Mouse (Mus musculus): ENCODE measurements at regions not wholly inside any gene's neighbourhood (a gene's known extent, or its start where the extent isn't known, plus 50 kb on each side); places are given as distances from the start of the nearest gene placed in this dataset.

DNA sequence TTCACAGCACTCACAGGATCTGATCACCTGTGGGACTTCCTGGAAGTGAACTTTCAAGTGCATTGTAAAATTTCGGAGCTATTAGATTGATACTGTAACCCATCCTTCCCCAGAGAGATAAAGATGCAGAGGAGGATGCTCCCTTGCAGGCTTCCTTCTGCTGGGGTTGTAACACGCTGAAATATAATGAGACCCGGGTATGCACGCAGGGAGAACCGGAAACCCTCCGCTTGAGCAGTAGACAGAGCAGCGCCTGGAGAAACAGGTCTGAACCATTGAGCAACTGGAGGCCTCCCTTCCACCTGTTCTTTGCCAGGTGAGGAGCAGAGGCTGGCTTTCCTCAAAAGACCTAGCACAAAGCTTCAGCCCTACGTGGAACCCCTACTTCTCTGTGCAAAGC, 135.3 kb downstream of the Diras2 start:
- no peak for DNase-seq

DNA sequence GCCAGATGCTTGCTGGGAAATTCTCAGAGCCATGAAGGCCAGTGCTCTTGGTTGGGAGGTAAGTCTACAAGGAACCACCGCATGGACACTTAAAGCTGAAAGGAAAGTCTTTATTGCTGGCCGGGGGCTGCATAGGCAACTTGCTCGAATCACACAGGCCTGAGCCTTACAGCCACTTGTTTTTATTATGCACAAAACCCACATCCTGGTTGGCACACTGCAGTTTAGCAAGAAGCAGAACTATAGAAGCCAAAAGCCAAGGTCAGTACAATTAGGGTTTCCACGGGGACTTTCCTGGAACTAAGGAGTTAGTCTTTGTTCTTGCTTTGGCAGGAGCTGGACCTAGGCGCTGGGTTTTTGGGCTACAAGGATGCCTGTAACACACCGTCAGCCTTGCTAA, 132.7 kb downstream of the Diras2 start:
- DNase-seq, result no peak

DNA sequence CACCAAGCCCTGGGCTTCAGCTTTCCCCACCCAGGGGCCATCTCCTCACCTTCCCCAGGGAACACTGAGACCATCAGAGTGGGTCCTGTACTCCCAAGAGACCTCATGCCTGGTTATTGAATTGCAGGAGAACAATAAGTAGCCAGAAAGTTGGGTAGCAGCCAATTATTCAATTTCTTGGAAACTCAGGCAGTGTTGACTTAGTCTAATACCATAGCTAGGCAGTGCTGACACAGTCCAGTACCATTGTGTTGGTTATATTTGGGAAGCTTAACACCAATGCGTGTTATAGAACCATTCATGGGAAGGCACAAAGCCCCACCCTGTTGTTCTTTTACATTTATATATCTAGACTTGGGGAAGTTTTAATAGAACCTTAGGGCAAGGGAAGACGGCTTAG, 131.9 kb downstream of the Diras2 start:
- DNase-seq, result no peak

DNA sequence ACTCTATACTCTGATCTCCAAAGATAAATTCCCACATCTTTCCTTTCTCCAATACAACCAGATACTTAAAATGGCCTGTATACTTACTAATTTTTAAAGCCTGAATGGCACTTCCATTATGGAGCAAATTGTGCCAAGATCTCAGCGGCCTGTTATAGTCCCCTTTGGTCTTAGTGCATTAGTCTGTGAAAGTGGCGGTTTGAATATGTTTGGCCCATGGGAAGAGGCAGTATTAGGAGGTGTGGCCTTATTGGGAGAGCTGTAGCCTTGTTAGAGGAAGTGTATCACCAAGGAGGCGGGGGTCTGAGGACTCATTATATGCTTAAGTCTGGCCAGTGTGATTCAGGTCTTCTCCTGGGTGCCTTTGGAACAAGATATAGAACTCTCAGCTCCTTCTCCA, 127.3 kb downstream of the Diras2 start:
- no peak for DNase-seq

DNA sequence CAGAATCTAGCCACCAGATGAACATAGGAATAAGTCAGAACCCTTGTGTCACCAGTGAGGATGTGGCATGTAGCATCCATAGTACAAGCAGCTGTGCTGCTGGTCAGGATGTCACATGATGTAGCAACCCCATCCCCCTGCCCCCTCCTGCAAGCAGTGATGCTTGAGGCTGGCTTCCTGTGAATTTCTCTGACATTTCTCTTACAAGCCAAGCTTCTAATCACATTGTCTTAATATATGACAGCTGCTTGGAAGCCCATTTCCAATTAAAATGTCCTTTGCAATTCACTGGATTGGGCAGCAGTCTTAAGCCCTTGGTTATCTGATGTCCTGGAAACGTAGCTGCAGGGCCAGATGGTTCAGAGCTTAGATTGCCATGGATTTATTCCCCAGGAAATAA, 114.8 kb downstream of the Diras2 start:
- DNase-seq, result no peak

DNA sequence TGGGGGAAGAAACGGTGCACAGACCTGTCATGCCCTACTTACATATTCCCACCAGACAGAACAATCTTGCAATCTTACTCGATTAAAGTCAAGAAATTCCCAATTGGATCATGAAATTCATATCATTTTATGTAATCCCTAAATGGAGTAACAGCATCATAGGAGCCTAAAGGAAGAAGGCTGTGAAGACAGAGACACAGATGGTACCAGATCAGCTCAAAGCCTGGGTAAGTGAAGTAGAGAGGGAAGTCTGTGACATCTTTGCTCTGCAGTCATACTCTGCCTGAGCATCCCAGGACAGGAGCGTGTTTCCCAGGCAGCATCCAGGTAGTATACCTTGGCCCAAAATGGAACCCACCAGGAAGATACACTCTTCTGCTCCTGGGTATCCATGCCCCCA, 108.6 kb downstream of the Diras2 start:
- no peak for DNase-seq

DNA sequence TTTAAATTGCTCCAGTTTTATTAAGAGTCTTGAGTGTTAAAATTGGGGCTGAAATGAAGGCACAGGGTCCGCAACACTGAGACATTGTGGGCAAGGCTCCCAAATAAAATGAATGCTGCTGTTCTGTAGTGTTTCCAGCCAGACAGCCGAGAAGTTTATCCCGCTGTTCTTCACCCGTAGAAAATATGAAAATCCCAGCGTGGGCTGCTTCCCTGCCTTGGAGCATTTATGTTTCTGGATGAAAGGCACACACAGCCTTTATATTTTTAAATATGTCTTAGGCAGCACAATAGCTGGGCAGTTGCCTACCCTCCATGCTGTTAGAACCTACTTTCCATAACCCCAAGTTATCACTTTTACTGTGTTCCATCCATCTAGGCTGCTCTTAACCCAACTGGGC, 102.6 kb downstream of the Diras2 start:
- no peak for DNase-seq

DNA sequence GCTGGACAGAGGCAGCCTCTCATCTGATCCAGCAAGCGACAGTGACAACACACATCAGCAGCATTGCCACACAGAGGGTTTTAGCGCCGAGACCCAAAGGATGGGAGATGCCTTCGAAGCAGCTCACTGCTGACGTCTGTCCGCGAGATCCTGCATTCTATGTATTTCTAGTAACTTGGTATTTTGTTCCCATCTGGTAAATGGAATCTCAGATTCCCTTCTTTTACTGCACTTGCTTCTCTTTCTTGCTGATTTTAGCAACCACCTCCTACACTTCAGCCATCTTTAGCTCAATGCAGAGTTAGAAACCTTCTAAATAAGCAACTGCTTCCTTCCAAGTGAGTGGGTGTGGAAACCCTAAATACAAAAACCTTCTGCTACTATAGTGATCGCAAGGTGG, 94.3 kb downstream of the Diras2 start:
- no peak for DNase-seq

DNA sequence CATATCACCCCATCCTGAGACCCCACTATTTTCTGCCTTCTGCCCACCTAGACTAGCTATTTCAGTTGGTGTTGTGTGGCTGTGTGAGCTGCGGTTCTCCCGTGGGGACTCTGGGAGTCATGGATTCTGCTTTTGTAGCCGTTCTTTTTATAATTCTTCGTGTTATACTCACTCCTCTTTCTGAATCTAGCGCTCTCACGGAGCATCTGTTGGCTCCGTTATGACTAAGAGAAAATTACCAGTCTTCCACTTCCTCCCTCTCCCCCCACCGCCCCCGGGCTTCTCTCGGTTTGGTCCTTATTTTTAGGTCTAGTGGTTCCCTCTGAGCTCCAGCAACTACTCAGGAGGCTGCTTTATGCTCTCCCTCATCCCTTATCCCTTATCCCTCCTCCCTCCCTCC, 85.6 kb downstream of the Diras2 start:
- no peak for DNase-seq

DNA sequence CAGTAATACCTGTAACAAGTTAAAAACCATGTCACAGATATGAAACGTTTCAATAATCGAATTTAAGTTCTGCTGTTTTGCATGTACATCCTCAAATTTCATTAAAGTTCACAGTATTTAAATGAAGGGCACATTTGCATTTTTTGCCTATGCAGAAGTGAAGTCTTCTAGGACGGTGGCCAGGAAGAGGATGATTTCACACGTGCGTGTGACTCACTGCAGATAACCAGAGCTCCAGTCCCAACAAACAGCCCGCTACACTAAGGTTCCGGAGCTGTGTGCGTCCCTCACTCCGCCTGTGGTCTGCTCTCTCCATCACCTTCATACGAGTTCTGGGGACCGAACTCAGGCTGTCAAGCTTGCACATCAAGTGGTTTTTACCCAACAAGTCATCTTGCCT, 82.2 kb downstream of the Diras2 start:
- DNase-seq, result no peak

DNA sequence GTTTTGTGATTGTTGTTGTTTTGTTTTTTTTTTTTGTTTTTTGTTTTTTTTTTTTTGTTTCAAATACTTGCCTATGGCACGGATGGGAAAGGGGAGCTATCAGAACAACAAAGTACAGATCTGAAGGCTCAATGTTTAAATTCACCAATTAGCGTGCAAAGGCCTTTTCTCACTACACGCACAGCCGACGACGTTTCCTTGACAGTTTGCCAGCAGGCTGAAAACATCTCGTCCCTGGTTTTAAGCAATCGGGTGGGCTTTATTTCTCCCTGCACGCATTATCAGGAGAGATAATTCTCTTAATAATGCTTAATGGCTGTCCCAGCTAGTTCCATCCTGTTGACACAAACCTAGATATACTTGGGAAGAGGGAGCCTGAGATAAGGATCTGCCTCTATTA, 79.6 kb downstream of the Diras2 start:
- DNase-seq, result no peak

DNA sequence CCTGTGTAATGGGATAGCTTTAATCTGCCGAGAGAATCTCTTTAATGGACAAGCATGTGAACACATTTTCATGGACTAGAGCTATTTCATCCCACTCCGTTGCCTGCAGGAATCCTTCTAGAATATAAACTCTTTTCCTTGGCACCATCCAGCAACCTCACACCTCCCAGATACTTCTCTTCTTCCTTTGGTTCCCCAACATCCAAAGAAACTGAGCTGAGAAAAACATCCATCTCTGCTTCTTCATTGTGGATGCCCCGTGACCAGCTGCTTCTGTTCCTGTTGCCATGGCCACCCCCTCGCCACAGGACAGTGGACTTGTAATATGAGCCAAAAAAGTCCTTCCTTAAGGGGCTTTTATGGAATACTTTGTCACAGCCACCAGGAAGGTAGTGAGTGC, 78.8 kb downstream of the Diras2 start:
- no peak for DNase-seq
